Mouse (Mus musculus) spleen, postnatal 0 days (tissue): Measurements from ENCODE around the gene Gm21870. TPM values are rescaled to one million over a fixed set of nuclear protein-coding genes. Genes with fewer than 3 reads are reported as not detected.

ENCODE experiments used
- polyA plus RNA-seq: library from polyadenylated mRNA; unstranded; fragments of >200 nt; fragmentation: Nextera tagmentation; extraction: Ambion mirVana; gene quantifications from 2 replicates; pipeline ENCODE4 v1.2.1, GENCODE M21; 2015

Gene Gm21870
- not detected in 2 replicates for polyA plus RNA-seq

DNA sequence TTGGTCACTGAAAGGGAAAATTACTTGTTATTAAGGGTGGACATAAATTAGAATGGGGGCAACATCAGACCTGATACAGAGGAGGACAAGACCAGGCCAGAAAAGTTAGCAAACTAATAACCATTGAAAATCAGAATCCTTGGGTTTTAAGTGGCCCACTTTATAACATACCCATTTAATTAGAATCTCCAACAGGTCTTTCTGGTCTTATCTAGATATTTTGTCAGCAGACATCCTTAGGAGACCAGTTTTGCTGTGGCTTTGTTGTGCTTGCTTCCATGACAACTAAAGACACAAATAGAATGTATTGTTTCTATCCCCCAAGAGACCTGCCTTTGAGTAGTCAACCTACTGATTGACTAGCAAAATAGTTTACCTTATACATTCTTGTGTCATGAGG, at the start of gene Gm21870:
Gene Gm21870, minus strand, starts transcription at position 101 of the 400 bp plus-strand sequence.

DNA sequence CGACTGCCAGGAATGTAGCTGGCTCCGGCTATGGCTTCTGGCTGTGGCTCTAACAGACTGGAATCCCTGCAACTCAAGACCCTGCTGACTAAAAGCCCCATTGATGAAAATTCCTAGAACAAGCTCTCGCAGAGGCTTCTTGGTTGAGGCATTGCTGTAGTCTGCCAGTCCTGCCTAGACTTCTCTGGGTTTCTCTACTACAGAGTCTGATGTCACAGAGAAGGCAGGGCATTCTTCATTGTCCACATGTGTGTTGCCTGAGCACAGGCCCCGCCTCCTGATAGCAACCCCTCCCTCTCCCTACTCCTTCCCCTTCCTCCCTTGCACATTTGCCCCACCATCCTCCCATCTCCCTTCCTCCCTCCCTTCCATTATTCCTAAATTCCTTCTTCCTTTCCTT, 30.2 kb downstream of the Gm21870 start, which contains the start of gene Btbd35f6:
Gene Btbd35f6, minus strand, starts transcription at position 101 of the 400 bp plus-strand sequence.

Other genes starting within 250 kb of the Gm21870 start
- gene Btbd35f6, start 30.3 kb downstream of the Gm21870 start, polyA plus RNA-seq = not detected in 2 replicates
- gene Btbd35f9, start 174.7 kb upstream of the Gm21870 start, polyA plus RNA-seq = not detected in 2 replicates